Mouse (Mus musculus) lung, postnatal 0 days (tissue): ENCODE measurements around the gene Rcor1.
"Not testable (repeated sequence)": the region's sequence is repeated elsewhere in the genome, so short reads cannot be mapped to it uniquely, and the experiment has no call there.

ENCODE experiments used
- CTCF ChIP-seq: IDR thresholded peaks from 2 replicates; pipeline ENCODE4 v1.5.1; 2016; ENCODE audit warnings: antibody characterized with exemption, mild to moderate bottlenecking
- EP300 ChIP-seq: IDR thresholded peaks from 2 replicates; pipeline ENCODE4 v1.6.1; 2016; ENCODE audit warnings: antibody characterized with exemption, mild to moderate bottlenecking, control low read depth

DNA sequence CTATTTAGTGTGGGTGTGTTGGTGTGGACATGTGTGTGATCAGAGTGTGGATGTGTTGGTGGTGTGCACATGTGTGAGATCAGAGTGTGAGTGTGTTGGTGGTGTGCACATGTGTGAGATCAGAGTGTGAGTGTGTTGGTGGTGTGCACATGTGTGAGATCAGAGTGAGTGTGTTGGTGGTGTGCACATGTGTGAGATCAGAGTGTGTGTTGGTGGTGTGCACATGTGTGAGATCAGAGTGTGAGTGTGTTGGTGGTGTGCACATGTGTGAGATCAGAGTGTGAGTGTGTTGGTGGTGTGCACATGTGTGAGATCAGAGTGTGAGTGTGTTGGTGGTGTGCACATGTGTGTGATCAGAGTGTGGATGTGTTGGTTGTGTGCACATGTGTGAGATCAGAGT, 30.1 kb downstream of the Rcor1 start:
- not testable (repeated sequence) for TF ChIP-seq EP300, CTCF
